Mouse (Mus musculus): ENCODE results near the gene Gm10134.

DNA sequence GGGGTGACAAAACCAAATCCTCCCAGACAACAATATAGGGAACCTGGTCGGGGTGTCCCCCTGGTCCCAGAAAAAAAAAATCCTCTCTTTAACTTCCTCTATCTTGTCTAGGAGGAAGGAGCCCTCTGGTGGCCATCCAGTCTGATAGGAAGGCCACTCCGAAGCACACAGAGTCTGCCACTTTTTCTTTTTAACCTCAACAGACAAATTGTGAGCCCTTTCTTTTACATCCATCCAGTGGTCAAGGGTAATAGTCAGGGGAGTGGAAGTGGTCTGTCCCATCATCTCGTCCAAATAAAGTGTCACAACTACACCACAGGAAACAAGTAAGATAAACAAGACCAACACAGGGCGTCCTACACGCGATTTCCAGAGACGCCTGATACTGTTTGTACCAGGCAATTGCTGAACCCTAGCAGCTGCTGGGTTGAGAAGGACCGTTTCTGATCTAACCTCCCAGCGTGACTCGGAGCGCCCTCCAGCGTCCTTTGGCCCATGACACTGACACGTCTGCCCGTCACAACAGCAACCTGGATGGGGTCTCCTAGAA, 10.6 kb upstream of the Gm10134 start:
- TF ChIP-seq CHD2 (IDR thresholded peaks at IDR 0.05; ENCODE audit: low read length) (peak; percentile 59), POLR2A (IDR thresholded peaks at IDR 0.05; ENCODE audit: low read depth, low read length) (no peak), CTCF (conservative IDR thresholded peaks at IDR 0.05 in 1 of 2, IDR thresholded peaks at IDR 0.05 in 1 of 2; ENCODE audit: low read depth in 2 of 2, low read length in 2 of 2) (peak; percentile 38 to 73; a peak in 3 of 4 replicates), TCF12 (IDR thresholded peaks at IDR 0.05; ENCODE audit: low read depth, low read length) (0 out of 2 replicates have a peak, but pooled peaks have one; percentile 20), HCFC1 (IDR thresholded peaks at IDR 0.05; ENCODE audit: low read depth, low read length) (peak; percentile 41; the same call in 1 of the 2 replicates), USF1 (IDR thresholded peaks at IDR 0.05; ENCODE audit: low read depth, low read length) (no peak), BHLHE40 (IDR thresholded peaks at IDR 0.05; ENCODE audit: low read depth, low read length) (no peak), MAX (IDR thresholded peaks at IDR 0.05; ENCODE audit: low read length) (peak; percentile 66; the same call in 1 of the 2 replicates), MEF2A (IDR thresholded peaks at IDR 0.05; ENCODE audit: borderline replicate concordance, low read depth, low read length) (peak; percentile 57; the same call in 1 of the 2 replicates), USF2 (conservative IDR thresholded peaks at IDR 0.05; ENCODE audit: low read depth, low read length) (no peak), E2F4 (IDR thresholded peaks at IDR 0.05; ENCODE audit: insufficient replicate concordance, low read depth, low read length) (no peak), JUND (conservative IDR thresholded peaks at IDR 0.05; ENCODE audit: low read depth, low read length) (no peak), NRF1 (IDR thresholded peaks at IDR 0.05; ENCODE audit: low read depth, low read length) (no peak)
